Mouse (Mus musculus) liver, adult 2 months (tissue): ENCODE results near the gene Fgr.
A peak's percentile ranks its signal among the peaks of the same experiment; 100 is the strongest.

Experiments used
- CTCF ChIP-seq: fragments of 200-500 bp; IDR thresholded peaks from 2 replicates; pipeline ENCODE4 v1.5.1; 2011; ENCODE audit warnings: low read depth, low read length, control low read depth
- POLR2A ChIP-seq: fragments of 200-500 bp; IDR thresholded peaks from 2 replicates; pipeline ENCODE4 v1.6.1; 2011; ENCODE audit warnings: low read length, control low read depth; ENCODE audit not compliant: insufficient read depth; ENCODE audit errors: extremely low read depth

DNA sequence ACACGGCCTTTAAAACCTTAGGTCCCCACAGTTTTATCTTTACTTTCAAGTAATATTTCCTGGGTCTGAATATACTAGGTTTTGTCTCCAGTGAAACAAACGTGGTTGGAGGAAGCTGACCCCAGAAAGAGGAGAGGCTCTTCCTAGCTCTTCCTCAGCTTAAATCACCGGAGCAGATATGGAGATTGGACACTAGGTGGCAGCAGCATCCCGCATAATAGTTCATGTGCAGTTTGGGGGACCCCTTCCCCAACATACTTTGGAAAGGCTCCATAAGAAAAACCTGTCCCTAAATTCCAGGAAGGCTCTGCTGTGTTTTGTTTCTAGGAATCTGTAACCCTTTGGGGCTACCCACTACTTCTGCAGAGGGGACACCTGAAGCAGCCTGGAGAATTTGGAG is 35.2 kb downstream of the Fgr start:
- TF ChIP-seq POLR2A (no peak), CTCF (peak; percentile 57)
